Mouse (Mus musculus) heart, postnatal 25 days (tissue): ENCODE results near the gene Mc1r. TPM values are rescaled to one million over a fixed set of nuclear protein-coding genes. Genes with fewer than 3 reads are reported as not detected.

Source experiments
- DNase-seq: peaks from one replicate; pipeline ENCODE4 v3.0.0; 2022; ENCODE audit warnings: low spot score
- intact Hi-C: fragments of 180-260 bp; cut with DNase I; formaldehyde crosslinking; loops from one replicate; pipeline ENCODE4 v1.15.1; 2025
- total RNA-seq, 2 experiments: library from RNA; stranded (reverse); gene quantifications; 2 replicates each; pipeline ENCODE4 v1.2.3; 2021

Gene Mc1r
- not detected for total RNA-seq

DNA sequence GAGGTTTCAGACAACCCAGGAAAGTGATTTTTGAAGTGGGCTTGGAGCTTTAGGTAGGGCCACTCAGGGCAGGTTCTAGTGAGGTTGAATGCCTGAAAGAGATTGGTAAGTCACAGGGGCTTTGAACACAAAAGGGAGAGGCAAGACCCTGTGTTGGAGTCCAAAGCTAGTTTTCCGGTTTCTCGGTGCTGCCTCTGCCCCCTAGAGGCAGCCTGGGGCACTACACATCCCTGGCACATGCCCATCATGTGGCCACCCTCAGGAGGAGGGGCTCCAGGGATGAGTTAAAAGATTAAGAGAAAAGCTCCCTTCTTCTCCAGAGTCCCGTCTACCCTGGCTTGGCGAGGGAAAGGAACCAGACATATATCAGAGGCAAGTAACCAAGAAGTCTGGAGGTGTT is at the start of gene Mc1r:
TSS of gene Mc1r (plus strand) at position 322 of the 400 bp plus-strand sequence.
- no peak for DNase-seq
- intact Hi-C loops: no loop called here

DNA sequence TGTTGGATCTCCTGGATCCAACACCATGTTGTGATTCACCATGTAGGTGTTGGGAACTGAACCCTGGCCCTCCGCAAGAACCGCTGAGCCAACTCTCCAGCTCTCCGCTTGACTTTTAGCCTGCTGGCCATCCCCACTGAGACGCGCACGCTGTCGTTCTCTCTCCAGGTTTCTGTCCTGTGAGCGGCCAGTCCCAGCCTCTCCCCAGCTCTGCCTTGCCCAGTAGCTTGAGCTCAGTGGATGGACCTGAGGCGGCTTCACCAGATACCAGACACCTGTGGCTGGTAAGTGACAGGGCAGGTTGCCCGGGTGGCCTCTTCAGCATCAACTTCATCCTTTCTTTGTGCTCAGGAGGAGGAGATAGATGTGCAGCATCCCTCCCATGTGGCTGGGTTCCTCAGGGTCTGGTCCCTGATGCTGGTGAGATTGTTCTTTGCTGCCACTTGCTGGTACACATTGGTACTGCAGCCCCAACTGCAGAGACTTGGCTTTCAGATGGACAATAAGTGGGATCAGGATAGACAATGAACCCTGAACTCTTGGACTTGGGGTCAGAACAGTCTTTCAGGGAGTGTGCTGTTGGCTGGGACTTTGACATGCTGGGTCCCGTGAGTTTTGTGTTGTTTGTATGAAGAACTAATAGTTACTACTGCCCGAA is 45.7 kb upstream of the Mc1r start:
- intact Hi-C loops: loop anchor here (2.0 kb wide), 2 partner anchors 34 to 42 kb away; partner anchors contain the start of gene Fanca
- no peak for DNase-seq

DNA sequence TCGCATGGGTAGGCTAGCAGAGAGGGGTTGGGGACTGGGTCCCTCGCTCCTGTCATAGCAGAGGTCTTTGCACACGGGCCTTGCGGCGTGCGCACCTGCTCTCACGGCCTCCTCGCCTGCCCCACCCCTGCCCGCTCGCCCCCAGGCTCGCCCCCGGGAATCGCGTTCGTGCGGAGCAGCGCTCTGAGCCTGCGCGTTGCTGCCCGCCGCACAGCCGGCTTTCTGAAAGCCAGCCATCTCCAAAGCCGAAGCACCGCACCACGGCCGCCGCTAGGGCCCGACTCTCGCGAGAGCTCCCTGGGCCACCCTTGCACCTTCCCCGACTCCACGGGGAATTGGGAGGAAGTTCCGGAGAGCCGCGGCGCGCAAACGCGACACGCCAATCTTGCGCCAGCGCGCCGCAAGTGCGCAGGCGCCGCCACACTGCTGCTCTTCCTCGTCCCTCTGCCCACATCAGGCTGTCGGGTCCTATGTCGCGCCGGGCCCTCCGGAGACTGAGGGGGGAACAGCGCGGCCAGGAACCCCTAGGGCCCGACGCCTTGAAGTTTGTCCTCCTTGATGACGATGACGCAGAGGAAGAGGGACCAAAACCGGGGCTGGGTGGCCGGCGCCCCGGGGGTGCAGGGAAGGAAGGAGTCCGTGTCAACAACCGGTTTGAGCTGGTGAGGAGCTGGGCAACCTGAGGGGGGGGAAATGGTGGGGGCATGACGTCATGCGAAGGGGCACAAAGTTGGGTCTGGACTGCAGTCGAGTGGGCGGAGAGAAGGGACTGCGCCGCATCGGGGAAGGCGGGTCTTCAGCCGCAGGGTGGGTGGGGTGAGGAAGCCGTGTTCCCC is 33.3 kb upstream of the Mc1r start, which contains the start of gene Tcf25:
TSS of gene Tcf25 (plus strand) at position 351 of the 836 bp plus-strand sequence.
- peak; percentile 91 for DNase-seq
- intact Hi-C loops: no loop called here

DNA sequence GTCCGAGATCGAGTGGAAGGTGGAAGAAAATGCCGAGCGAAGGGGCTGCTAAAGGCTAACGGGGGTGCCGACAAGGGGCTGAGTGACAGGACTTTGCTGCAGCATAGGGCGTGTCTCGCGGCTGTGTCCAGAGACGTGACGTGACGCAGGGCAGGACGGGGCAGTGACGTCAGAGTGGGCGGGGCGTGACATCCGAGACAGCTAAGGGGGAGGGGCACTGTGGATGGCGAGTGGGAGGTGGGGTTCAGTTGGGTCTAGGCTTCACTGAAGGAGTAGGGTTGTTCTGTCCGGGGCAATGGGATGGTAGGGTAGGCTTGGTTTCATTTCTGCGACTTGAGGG is 32.7 kb upstream of the Mc1r start:
- intact Hi-C loops: no loop called here

GRCm38 (mm10) chr8:123375701-123376100 is 31.2 kb upstream of the Mc1r start:
- intact Hi-C loops: no loop called here
- DNase-seq: no peak

More for the DNA sequence above, 32.7 kb upstream of the Mc1r start:
- DNase-seq: peak; percentile 87

DNA sequence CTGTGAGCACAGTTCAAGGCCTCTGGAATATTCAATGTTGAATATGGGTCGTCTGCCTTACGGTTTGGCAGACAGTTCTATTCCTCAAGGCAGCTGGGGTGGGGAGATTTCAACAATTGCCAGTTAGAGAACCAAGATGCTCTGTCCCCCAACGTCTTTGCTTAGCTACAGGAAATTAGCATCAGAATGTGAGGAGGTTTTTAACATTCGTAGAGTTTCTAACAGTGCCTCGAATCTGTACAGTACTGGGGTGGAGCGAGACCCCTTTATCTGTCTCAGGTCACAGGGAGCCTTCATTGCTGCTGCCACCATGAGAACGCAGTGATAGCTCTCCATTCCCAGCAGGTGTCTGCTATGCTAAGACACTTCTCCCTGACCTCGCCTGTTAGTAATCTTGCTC is 30.8 kb upstream of the Mc1r start:
- intact Hi-C loops: no loop called here
- no peak for DNase-seq

- intact Hi-C loops: no loop called here
- no peak for DNase-seq
Observed at GRCm38 (mm10) chr8:123381711-123382110, 25.2 kb upstream of the Mc1r start.

DNA sequence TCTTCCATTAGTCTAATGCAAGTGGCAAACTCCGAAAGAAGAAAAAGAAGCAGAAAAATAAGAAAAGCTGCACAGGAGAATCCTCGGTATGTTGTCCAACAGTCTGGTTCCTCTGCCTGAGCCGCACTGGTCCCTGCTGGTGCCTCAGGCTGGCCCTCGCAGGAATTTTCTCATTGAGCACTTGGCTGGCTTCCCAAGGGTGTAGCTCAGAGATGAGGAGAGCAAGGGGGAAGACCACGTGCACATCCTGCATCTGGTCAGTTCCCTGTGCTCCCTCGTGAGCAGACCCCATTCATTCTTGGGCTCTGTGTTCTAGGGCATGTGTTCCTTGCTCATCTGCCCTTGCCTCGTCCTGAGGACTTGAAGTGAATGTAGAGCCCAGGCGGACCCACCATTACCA is 24.4 kb upstream of the Mc1r start:
- DNase-seq: no peak
- intact Hi-C loops: no loop called here

DNA sequence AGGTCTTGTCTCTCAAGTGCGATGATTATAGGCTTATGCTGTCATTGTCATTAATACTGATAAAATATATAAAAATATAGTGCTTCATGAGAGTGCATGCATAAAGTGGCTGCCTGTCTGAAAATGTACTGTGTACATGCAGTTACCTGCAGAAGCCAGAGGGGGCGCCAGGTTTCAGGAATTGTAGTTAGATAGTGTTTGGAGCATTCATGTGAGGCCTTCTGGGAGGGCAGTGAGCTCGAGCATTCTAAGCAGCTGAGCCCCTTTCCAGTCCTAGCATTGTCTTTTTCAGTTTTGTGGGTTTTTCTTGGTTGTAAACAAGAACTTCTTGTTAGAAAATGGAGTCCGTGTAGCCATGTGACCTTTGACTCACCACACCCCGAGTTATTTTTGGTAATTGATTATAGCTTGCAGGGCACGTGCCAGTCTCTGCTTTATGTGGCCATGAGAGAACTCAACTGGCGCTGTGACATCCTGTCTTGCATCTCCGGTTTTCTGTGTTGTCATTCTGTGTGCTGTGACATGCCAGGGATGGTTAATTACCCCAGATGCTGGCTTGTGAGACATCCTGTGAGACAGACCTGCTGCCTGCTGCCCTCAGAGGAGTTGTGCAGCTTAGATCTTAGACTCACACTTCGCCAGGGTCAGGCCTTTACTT is 21.9 kb upstream of the Mc1r start:
- intact Hi-C loops: no loop called here
- no peak for DNase-seq

GRCm38 (mm10) chr8:123387041-123387440 is 19.9 kb upstream of the Mc1r start:
- DNase-seq: no peak
- intact Hi-C loops: no loop called here

DNA sequence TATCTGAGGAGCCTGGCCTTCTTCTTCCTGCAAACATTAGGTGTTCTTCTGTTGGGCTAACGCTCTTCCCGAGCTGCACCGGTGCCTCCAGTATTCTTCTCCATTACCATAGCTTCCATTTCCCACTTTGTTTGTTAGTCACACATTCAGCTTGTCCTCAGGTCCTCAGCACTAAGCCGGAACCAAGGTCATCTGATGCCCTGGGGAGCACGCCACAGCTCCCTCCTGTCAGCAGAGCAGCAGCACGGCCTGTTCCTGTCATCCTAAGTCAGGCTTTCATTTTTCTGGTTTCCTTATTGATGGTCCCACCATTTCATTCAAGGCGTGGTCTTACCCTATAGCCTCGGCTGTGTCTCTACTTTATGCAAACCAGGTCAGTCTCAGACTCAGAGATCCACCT is 19.1 kb upstream of the Mc1r start:
- DNase-seq: no peak
- intact Hi-C loops: no loop called here

GRCm38 (mm10) chr8:123389026-123389425 is 17.9 kb upstream of the Mc1r start:
- intact Hi-C loops: no loop called here
- no peak for DNase-seq

DNA sequence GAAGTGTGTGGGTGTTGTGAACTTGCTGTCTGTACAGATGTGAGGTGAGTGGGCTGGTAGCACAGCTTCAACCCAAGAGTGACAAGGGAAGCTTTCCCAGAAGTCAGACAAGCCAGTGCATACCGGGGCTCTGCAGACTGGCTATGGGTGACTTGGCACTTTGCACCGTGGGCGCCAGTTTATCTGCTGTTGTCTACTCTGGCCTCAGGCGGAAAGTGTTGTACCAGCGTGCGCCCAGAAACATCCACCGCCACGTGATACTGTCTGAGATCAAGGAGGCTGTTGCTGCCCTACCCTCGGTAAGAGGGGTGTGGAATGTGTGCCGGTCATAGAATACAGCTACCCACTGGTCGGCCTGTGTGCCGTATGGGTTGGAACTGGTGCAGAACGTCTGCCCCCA is 8.6 kb upstream of the Mc1r start:
- intact Hi-C loops: no loop called here
- DNase-seq: no peak

- intact Hi-C loops: no loop called here
- DNase-seq: no peak
Observed at GRCm38 (mm10) chr8:123401936-123402335, 5.0 kb upstream of the Mc1r start.

GRCm38 (mm10) chr8:123402730-123403326 is 4.1 kb upstream of the Mc1r start:
- intact Hi-C loops: no loop called here
- DNase-seq: no peak

GRCm38 (mm10) chr8:123404521-123404920 is 2.4 kb upstream of the Mc1r start:
- intact Hi-C loops: no loop called here
- DNase-seq: no peak

GRCm38 (mm10) chr8:123407612-123408011 is 705 bp downstream of the Mc1r start:
- no peak for DNase-seq
- intact Hi-C loops: no loop called here

- intact Hi-C loops: no loop called here
- no peak for DNase-seq
Observed at GRCm38 (mm10) chr8:123408586-123409544, 2.0 kb downstream of the Mc1r start.

DNA sequence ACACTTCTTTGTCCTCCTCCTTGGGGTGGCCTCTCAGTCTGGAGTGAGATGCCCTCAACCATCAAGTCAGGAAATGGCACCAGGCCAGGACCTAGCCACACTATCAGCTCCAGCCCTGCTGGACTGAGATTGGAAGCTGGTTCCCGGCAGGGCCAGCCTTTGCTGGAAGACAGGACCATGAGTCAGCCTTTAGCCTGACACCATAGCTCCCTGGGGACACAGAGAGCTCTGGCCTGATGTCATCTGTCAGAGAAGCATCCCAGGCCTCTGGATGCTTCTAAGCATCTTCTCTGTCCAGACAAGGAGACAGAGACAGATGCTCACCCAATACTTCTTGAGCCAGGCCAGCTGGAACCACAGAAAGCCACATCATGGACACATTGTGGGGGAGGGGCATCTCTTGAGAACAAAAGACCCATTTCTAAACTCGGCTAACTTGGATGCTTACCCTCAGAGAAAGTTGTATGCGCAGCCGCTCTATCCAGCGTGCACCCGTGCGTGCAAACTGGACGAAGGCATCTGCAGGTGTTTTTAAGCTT is 3.2 kb downstream of the Mc1r start:
- intact Hi-C loops: no loop called here
- DNase-seq: peak; percentile 54
